ENCODE assay signal across 11 mouse cellular contexts in genomic region chrX:143966249-143966648, GRCm38 (mm10). TPM values are rescaled to one million over a fixed set of nuclear protein-coding genes. Genes with fewer than 3 reads are reported as not detected.
DNase-seq lines count a peak whose midpoint lies in the region; ATAC-seq lines count a peak whose summit lies in the region.
"Had no signal": no experiment of that assay in that cellular context is flagged by ENCODE, and none has a peak within 500 bp of the region (broad histone marks: within the 10 kb centered on the region; RNA-seq: fewer than 3 reads in every experiment).

No protein-coding gene starts in this region.

- no peak overlapping the region for H3K9ac ChIP-seq in forebrain, embryonic 14.5 days (ENCODE audit: low read length)
- no peak overlapping the region for H3K9ac ChIP-seq in forebrain, embryonic 13.5 days
- no peak overlapping the region for H3K9ac ChIP-seq in limb, embryonic 13.5 days
- H3K9ac ChIP-seq: liver, embryonic 15.5 days had no signal

- H3K4me2 ChIP-seq in forebrain, embryonic 14.5 days (ENCODE audit: low read length) = no peak overlapping the region
- H3K4me2 ChIP-seq in forebrain, embryonic 13.5 days = no peak overlapping the region
- H3K4me2 ChIP-seq in limb, embryonic 13.5 days (replicated peaks) = no peak overlapping the region
- H3K4me2 ChIP-seq: liver, embryonic 15.5 days had no signal

- H3K4me1 ChIP-seq in forebrain, embryonic 14.5 days (ENCODE audit: control insufficient read depth, insufficient read depth, low read length) = no peaks in the 10 kb centered on the region
- no peaks in the 10 kb centered on the region for H3K4me1 ChIP-seq in forebrain, embryonic 13.5 days
- H3K4me1 ChIP-seq in limb, embryonic 13.5 days = no peaks in the 10 kb centered on the region
- H3K4me1 ChIP-seq: liver, embryonic 15.5 days had no signal

- H3K9me3 ChIP-seq in forebrain, embryonic 14.5 days (replicated peaks; ENCODE audit: control insufficient read depth, low read length) = no peaks in the 10 kb centered on the region
- H3K9me3 ChIP-seq in forebrain, embryonic 13.5 days (replicated peaks) = no peaks in the 10 kb centered on the region
- H3K9me3 ChIP-seq in limb, embryonic 13.5 days = no peaks in the 10 kb centered on the region
- H3K9me3 ChIP-seq: liver, embryonic 15.5 days had no signal

- no peak overlapping the region for H3K4me3 ChIP-seq in forebrain, embryonic 14.5 days (ENCODE audit: low read depth, low read length)
- H3K4me3 ChIP-seq in forebrain, embryonic 13.5 days = no peak overlapping the region
- H3K4me3 ChIP-seq in limb, embryonic 13.5 days = no peak overlapping the region
- H3K4me3 ChIP-seq: liver, embryonic 15.5 days had no signal

- H3K36me3 ChIP-seq in forebrain, embryonic 14.5 days (ENCODE audit: control insufficient read depth, insufficient read depth, low read length) = no peaks in the 10 kb centered on the region
- H3K36me3 ChIP-seq in forebrain, embryonic 13.5 days (ENCODE audit: poor library complexity, severe bottlenecking) = no peaks in the 10 kb centered on the region
- no peaks in the 10 kb centered on the region for H3K36me3 ChIP-seq in limb, embryonic 13.5 days
- H3K36me3 ChIP-seq: liver, embryonic 15.5 days had no signal

- WGBS in forebrain, embryonic 14.5 days = 57% methylated on average over 6 of the region's 6 CpGs
- 52% methylated on average over 6 of the region's 6 CpGs for WGBS in forebrain, embryonic 13.5 days
- 24% methylated on average over 6 of the region's 6 CpGs for WGBS in limb, embryonic 13.5 days

- H3K27me3 ChIP-seq in forebrain, embryonic 14.5 days (replicated peaks; ENCODE audit: control insufficient read depth, insufficient read depth, low read length) = no peaks in the 10 kb centered on the region
- H3K27me3 ChIP-seq in forebrain, embryonic 13.5 days = no peaks in the 10 kb centered on the region
- H3K27me3 ChIP-seq in limb, embryonic 13.5 days = no peaks in the 10 kb centered on the region
- H3K27me3 ChIP-seq: liver, embryonic 15.5 days had no signal

- H3K27ac ChIP-seq in forebrain, embryonic 14.5 days (ENCODE audit: low read depth, low read length) = no peak overlapping the region
- H3K27ac ChIP-seq in forebrain, embryonic 13.5 days = no peak overlapping the region
- H3K27ac ChIP-seq in limb, embryonic 13.5 days = no peak overlapping the region
- H3K27ac ChIP-seq: liver, embryonic 15.5 days had no signal

- DNase-seq in forebrain, embryonic 14.5 days (ENCODE audit: low spot score) = peak; percentile 17
- peak; percentile 5 for DNase-seq in right cerebral cortex, adult 18-20 months
- no peak for DNase-seq in right cerebral cortex, postnatal 14 days
- no peak for DNase-seq in layer of hippocampus, adult 8-10 months (ENCODE audit: low spot score in 2 of 2)
- no peak for DNase-seq in cerebellum, adult 18-20 months
- no peak for DNase-seq in ovary, postnatal 36 days (ENCODE audit: low spot score)
- DNase-seq: cerebellum, adult 2 months; gastrocnemius, postnatal 36 days had no signal

- no peak for ATAC-seq in forebrain, embryonic 14.5 days
- no peak for ATAC-seq in forebrain, embryonic 13.5 days
- ATAC-seq in limb, embryonic 13.5 days (ENCODE audit: low FRiP score, low read depth) = peak; percentile 88

RNA-seq across cellular contexts. Expression of gene Dcx, which starts 33.1 kb away (rescaled TPM):
- polyA plus RNA-seq in forebrain, embryonic 14.5 days (2014; fragmentation: Nextera tagmentation; extraction: Ambion mirVana) = 233 and 299 TPM in 2 replicates
- polyA plus RNA-seq in forebrain, embryonic 13.5 days (2015; fragmentation: Nextera tagmentation; extraction: Ambion mirVana) = 196 and 206 TPM in 2 replicates
- 9.4 and 11.4 TPM in 2 replicates for polyA plus RNA-seq in limb, embryonic 13.5 days (2015; fragmentation: Nextera tagmentation; extraction: Ambion mirVana)
- total RNA-seq in layer of hippocampus, adult 8-10 months (2022) = 10 to 100 TPM; 12.0 to 15.3 (median 12.5) TPM
- total RNA-seq: gastrocnemius, postnatal 36 days had no signal

Comparison
In these comparisons a context has a peak if more than half of its experiments do, and no peak if none do; other contexts are left out.
1. DNase-seq: peak in forebrain, embryonic 14.5 days (single experiment) and right cerebral cortex, adult 18-20 months (single experiment); none in right cerebral cortex, postnatal 14 days (single experiment), layer of hippocampus, adult 8-10 months (0 of 2), cerebellum, adult 18-20 months (0 of 2) and ovary, postnatal 36 days (single experiment).
2. RNA of gene Dcx, which starts 33.1 kb away (polyA plus RNA-seq): 233 to 299 TPM in forebrain, embryonic 14.5 days and 196 to 206 TPM in forebrain, embryonic 13.5 days; 9.4 to 11.4 TPM in limb, embryonic 13.5 days; every median in the first group is over 10 times any median in the second.